Mouse (Mus musculus): ENCODE measurements at regions not wholly inside any gene's neighbourhood (a gene's known extent, or its start where the extent isn't known, plus 50 kb on each side); places are given as distances from the start of the nearest gene placed in this dataset.

DNA sequence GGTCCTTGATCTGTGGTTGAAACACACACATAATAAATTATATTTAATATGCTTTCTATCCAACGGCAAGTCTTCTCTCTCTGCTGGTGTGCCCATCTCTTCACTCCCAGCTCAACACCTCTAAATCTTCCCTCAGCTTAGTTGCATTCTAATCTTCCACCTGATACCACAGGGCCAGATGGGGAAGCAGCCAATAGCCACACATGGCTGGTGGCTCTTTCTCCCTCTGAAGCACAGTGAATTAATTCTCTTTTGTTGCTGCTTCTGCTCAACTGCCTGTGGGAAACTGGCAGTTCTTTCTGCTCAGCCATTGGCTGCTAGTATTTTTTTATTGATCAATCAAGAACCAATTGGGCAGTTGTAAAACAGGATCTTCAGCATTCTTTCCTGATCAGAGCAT, 750.0 kb downstream of the Serpinb8 start:
- no peak for DNase-seq (ENCODE audit: inconsistent ontology term)

- no peak for DNase-seq (ENCODE audit: inconsistent ontology term)
These were observed 751.5 kb downstream of the Serpinb8 start for GRCm38 (mm10) chr1:108341352-108341751.

- DNase-seq (ENCODE audit: inconsistent ontology term): no peak
These were observed 774.0 kb downstream of the Serpinb8 start for GRCm38 (mm10) chr1:108363788-108364187.

DNA sequence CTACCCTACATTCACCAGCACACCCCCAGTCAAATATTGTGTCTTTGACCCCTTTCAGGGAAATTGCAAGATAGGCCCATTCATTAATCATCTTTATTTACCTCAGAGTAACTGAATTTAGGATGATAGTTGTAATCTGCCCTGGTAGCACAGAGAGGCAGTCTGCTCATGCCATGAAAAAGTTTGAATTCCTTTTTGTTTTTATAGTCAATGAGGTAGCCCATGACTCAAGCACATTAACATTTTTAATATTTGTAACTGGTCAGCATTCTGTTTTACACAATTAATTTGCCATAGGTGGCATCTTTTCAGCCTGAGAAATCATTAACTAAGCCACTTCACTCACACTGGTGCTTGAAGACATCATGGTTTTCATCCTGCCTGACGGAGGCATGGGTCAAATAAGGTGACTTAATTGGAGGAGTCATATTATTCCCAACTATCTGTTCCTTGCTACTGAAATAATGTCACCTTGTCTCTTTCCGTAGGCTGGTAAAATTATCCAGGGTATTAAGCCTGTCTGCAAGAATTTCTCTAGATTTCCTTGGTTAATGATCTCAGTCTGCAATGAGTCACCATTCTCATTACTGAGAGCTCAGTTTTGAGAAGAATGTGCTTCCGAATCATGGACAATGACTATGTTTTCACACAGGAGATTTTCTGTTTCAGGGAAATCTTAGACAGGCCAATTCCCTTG, 780.2 kb downstream of the Serpinb8 start:
- DNase-seq (ENCODE audit: inconsistent ontology term): peak; percentile 78

DNA sequence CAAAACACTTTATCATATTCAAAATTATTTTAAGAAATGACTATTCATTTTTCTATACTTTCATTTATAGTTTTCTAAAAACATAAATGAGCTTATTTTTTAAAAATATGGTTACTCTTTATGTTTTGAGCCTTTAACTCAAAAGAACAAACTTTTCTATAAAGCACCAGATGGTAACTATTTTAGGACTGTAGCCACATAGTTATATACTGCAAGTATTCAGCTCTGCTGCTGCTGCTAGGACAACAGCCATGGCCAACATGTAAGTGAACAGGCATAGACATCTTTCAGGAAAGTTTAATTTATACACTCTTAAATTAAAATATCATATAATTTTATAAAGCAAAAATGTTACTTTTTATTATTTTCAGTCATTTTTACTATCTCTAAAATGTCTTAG, 800.1 kb downstream of the Serpinb8 start:
- no peak for DNase-seq (ENCODE audit: inconsistent ontology term)

GRCm38 (mm10) chr1:108390497-108390896, 800.7 kb downstream of the Serpinb8 start:
- DNase-seq (ENCODE audit: inconsistent ontology term): no peak

- no peak for DNase-seq (ENCODE audit: inconsistent ontology term)
These were observed 850.0 kb downstream of the Serpinb8 start for GRCm38 (mm10) chr1:108439845-108440244.

GRCm38 (mm10) chr1:108452776-108453175, 863.0 kb downstream of the Serpinb8 start:
- DNase-seq (ENCODE audit: inconsistent ontology term): peak; percentile 86

DNA sequence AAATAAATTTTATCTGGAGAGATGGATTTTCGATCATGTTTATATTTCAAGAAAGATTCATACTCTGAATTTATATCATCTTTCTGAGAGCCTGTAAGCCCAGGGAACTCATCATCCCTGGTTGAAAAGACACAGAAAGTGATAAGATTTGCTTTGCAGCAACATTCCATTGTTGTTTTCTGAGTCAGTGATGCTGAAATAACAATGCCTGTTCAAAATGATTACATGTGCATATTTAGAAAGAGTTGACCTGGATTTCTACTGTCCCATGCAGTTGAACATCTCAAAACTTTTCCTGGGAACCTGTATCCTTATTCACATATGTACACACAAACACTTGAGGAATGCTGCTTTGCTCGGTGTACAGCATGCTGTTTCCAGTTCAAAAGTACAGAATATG, 882.2 kb downstream of the Serpinb8 start:
- DNase-seq (ENCODE audit: inconsistent ontology term): peak; percentile 59

- no peak for DNase-seq (ENCODE audit: inconsistent ontology term)
These were observed 909.0 kb downstream of the Serpinb8 start for GRCm38 (mm10) chr1:108498854-108499253.

- no peak for DNase-seq (ENCODE audit: inconsistent ontology term)
These were observed 937.6 kb downstream of the Serpinb8 start for GRCm38 (mm10) chr1:108527424-108527823.

DNA sequence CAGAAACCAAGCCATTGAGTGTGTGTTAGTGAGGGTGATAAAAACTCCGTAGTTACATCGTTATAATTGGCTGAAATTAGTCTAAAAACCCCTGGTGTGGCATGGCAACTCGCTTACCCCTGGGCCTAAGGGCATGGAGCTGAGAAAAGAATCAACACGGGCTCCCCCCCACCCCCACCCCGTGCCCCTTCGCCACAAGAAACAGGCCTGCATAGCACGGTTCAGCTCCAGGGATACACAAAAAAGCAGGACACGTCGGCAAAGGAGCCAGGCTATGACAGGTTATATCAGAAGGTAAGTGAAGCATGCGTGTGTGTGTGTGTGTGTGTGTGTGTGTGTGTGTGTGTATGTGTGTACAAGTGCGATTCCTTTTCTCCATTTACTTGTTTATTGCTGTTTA, 948.4 kb downstream of the Serpinb8 start:
- no peak for DNase-seq (ENCODE audit: inconsistent ontology term)

GRCm38 (mm10) chr1:108548721-108549120, 958.9 kb downstream of the Serpinb8 start:
- DNase-seq (ENCODE audit: inconsistent ontology term): peak; percentile 20

DNA sequence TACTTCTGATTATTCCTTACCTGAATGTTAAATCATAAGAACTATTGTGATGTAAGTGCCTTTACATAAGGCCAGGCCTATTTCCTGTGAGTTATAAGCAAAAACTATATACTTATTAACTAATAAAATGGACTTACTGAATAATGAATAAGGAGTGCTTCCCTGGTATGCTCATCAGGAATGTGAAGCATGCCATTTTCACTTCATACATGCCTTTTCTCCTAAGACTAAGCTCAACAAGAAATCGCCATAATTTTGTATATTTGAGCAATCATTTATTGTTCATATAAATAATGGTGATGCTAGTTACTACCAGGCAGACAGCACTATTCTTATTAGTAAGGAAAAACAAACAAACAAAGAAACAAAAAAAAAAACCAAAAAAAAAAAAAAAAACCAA, 969.1 kb downstream of the Serpinb8 start:
- DNase-seq (ENCODE audit: inconsistent ontology term): peak; percentile 77

DNA sequence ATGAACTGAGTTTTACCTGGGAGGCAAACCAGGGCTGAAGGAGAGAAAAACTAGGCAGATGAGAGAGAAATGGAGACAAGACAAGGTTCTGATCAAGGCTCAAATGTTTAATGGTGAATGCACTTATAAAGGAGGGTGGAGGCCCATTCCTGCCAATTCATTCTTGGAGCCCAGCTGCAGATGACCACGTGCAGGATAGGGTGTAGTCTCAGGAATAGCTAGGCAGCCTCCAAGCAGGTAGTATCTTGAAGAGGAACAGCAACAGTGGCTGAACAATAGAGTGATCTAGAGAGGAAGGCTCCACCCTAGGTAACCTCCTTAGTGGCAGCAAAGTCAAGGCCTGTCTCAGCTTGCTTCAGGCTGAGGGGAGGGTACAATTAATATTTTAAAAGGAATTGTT, 973.2 kb downstream of the Serpinb8 start:
- no peak for DNase-seq (ENCODE audit: inconsistent ontology term)

- no peak for DNase-seq (ENCODE audit: inconsistent ontology term)
These were observed 982.2 kb downstream of the Serpinb8 start for GRCm38 (mm10) chr1:108571977-108572376.

- no peak for DNase-seq (ENCODE audit: inconsistent ontology term)
These were observed 983.0 kb downstream of the Serpinb8 start for GRCm38 (mm10) chr1:108572765-108573164.

DNA sequence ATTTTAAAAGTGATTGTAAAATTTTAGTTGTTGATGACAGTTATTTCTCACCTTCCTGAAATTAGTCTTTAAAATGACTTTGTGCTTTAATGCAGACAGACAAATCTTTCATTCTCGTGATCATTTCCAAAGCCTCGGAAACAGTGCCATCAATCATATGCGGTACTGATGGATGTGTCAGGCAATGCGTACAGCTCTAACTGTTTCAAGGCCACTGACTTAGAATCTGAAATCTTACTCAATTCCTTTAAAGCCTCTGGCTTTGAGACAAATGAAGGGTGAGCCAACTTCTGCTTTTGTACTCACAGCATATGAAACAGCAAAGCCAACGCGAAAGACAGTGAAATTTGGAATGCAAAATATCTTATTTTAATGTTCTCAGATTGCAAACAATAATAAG, 987.0 kb downstream of the Serpinb8 start:
- DNase-seq (ENCODE audit: inconsistent ontology term): no peak

GRCm38 (mm10) chr1:108577793-108578192, 988.0 kb downstream of the Serpinb8 start:
- peak; percentile 42 for DNase-seq (ENCODE audit: inconsistent ontology term)

DNA sequence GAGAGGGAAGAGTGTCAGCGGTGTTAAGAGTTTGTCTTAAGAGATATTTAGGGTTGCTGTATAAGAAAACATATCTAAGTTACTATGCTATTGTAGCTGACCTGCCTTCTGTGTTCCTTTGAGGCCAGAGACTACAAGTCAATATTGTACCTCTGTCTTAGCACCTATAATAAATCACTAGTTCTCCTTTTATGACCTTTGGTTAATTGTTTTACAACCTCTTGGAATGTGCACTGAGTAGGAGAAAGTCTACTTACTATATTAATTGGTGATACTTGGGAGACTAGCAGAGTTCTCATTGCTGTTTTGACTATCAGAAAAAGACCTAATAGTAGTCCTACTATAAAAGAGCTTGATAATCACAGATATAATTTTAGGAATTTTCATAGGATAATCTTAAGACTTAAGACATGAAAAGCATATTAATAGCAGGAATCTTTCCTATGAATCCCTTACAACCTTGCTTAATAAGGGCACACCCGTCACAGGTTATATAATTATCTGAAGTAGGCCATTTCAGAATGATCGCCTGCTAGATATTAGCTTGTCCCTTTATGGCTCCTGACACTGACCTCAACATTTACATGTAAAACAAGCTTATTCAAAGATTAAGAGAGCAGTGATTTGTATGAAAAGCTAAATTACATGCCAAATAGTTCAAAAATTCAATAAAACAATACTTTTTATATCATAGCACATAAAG, 1003.1 kb downstream of the Serpinb8 start:
- no peak for DNase-seq (ENCODE audit: inconsistent ontology term)

GRCm38 (mm10) chr1:108597129-108597528, 1007.3 kb downstream of the Serpinb8 start:
- no peak for DNase-seq (ENCODE audit: inconsistent ontology term)
